Mouse (Mus musculus) cerebellum, adult 18-20 months (tissue): ENCODE results near the gene Elavl3.
A peak's percentile ranks its signal among the peaks of the same experiment; 100 is the strongest.

Experiments
- DNase-seq, 2 experiments: peaks; one replicate each; pipeline ENCODE4 v3.0.0; 2021

Gene Elavl3

DNA sequence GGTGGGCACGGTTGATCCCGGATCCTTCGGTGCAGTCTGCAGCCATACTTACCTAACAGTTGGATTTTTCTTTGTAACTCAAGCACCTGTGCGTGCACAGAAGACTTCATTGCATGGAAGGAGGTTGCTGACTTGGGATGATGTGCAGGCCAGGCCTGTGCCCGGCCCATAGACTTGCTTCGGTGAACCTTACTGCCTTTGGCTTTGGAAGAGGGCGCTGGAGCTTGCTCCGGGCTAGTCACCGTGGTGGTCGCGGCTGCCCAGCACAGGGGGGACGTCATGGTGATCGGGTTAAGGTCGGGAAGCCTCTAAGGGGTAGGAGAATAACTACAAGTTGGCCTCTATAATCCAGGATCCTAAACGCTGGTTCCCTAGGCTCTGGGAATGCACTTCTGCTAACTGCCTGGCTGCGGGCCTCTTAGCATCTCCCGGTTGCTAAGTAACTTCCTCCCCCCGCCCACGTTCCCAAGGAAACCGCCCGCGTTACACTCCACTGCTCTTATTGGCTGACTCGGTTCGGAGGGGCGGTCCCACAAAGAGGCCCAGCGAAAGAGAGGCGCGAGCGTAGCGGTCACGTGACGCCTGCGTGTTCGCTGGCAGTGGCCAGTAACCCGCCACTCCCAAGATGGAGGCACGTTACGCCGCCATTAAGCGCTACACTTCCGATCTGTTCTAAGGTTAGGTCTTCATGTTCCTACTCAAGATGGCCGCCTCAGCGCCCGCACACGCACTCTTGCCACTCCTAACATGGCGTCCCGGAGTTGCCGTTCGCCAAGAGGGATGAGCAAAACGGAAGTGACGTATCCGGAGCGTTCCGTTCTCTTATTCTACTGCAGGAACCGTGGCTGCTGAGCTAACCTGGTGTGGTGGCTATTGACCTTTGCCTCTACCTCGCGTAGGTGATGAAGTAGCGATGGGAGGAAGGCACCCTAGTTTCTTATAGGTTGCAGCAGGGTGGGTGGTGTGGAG lies 49.3 kb downstream of the Elavl3 start, which contains the start of the genes Ccdc151 and Prkcsh:
Gene Ccdc151, minus strand, starts transcription at position 441 of the 969 bp plus-strand sequence.
Gene Prkcsh, plus strand, starts transcription at position 613 of the 969 bp plus-strand sequence.
- peak; percentile 98 to 100 for DNase-seq

DNA sequence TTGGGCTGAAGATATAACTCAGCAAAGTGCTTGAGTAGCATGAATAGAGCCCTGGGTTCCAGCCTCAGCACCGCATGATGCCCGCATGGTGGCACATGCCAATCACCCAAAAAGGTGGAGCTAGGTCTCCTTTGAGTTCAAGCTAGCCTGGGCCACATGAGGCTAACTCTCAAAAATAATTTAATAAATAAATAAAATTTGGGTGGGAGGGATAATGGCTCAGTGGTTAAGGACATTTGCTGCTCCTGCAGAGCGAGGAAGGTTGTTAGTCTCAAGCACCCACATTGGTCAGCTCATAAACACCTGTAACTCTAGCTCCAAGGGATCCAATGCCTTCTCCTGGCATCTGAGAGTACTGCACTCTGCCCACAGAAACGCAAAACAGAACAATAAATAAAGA lies 50.2 kb downstream of the Elavl3 start:
- DNase-seq: no peak

DNA sequence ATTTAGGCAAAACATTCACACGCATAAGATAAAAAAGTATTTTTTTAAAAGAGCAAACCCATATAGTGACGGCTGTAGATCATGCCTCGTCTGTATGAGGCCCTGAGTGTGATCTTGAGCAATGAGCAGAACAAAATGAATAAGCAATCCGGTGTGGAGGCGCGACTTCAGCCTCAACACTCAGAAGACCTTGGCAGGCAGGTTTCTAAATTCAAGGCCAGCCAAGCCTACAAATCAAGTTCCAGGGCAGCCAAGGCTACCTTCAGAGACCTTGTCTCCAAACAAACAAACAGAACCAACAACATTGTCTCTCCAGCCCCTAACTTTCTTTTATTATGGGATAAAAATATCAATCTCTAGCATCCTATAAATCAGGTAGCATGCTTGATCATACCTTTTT lies 51.5 kb downstream of the Elavl3 start:
- no peak for DNase-seq

DNA sequence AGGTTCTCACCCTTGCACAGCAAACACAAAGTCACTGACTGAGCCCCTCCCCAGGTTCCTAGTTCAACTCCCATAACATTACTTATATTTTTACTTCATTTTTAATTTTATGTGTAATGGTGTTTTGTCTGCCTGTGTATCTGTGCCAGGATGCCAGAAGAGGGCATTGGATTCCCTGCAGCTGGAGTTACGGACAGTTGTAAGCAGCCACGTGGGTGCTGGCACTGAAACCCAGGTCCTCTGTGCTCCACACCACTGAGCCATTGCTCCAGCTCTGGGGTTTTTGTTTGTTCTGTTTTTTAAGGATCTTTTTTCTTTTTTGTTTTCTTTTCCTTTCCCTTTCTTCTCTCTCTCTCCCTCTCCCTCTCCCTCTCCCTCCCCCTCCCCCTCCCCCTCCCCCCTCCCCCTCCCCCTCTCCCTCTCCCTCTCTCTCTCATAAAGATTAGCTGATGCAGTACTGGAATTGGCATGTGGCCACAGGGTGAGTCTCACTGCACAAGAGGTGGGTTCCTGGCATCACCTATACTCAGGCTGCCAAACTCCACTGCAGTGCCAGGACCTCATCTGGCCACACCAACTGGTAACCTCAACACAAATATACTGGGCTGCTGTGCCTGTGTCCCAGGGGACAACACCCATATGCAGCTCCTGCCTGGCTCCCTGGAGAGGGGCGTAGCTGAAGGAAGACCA lies 55.5 kb downstream of the Elavl3 start:
- no peak for DNase-seq

DNA sequence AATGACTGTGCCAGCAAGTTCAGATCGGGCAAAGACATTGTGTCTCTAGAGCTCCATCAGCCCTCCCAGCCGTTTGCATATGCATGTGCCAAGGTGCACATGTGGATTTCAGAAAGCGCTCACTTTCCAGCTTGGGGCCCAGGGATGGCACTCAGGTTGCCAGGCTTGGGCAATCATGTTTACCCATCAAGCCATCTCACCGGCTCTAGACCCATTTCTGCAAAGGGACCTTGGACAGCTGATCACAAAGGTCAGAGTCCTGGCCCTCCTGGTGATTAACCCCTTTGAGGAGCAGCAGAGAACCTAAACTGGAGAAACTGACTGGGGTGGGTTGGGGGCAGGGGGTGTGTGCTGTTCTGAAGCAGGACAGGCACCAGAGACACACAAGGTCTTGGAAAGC lies 59.6 kb downstream of the Elavl3 start:
- no peak for DNase-seq

DNA sequence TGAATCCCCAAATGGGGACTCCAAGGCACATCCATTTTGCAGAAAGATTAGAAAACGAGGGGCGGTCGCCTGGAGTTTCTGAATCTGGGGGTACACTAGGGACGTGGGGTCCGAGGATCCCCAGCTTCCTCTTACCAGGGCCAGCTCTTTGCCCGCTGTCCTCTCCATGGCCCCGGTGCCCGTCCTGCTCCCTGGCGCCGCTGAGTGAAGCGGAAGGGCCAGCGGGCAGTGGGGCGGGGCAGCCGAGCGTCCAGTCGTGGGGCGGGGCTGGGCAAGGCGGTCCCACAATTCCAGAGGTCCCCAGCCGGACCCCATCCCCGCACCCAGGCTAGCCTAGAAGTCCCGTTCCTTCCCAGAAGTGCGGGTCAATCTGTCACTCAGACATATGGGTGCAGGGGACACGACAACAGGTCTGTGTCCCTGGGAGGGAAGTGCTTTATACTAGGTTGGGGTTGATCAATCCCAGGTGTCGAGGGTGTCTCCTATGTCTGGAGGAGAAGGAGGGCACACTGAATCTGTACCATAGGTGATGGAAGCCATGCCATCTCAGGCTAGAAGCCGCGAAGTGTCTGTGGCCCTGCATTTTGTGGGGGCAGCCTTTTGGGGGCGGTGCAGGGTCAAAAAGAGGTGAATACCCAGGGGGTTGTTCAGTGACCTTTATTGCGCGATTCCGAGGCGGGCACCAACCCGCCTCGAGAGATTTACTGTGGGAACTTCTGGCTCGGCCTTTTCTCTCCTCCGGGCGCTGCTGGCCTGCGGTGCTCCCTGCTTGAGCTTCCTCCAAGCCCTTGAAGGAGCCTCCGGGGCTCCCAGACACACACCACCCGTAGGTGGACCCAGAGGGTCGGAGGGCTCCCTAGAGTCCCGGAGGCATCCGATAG lies 62.4 kb downstream of the Elavl3 start, which contains the start of gene Rgl3:
Gene Rgl3, minus strand, starts transcription at position 217 of the 881 bp plus-strand sequence.
- peak; percentile 86 to 87 for DNase-seq

DNA sequence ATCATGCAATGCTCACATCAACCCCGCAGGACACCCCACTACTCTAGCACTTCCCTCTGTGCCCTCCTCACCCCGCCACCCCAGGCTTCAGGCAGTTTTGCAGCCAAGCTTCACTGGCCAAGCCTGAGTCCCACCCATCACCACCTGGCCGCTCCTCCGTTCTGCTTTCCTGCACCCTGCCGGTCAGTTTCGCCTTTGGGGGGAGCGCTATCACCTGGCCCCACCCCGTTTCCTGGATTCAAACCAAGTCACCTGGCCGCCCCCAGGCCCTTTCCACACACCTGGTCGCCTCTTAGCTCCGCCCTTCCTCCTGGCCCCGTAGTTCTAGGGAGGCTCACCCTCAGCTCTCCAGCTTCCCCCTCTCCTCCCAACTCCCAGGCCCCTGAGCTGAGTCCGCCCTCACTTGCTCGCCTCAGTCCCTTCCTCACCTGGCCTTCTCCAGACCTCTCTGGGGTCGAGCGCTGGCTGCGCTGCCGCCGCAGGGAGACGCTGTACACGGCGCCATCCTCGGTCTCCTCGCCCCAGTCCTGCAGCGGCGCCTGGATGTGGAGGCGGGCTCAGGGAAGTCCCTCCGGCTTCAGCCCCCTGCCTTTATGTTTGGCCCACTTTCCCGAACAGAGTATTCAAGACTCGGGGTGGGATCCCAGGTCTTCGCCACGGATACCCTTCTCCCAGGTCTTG lies 63.3 kb downstream of the Elavl3 start:
- peak; percentile 74 to 75 for DNase-seq

DNA sequence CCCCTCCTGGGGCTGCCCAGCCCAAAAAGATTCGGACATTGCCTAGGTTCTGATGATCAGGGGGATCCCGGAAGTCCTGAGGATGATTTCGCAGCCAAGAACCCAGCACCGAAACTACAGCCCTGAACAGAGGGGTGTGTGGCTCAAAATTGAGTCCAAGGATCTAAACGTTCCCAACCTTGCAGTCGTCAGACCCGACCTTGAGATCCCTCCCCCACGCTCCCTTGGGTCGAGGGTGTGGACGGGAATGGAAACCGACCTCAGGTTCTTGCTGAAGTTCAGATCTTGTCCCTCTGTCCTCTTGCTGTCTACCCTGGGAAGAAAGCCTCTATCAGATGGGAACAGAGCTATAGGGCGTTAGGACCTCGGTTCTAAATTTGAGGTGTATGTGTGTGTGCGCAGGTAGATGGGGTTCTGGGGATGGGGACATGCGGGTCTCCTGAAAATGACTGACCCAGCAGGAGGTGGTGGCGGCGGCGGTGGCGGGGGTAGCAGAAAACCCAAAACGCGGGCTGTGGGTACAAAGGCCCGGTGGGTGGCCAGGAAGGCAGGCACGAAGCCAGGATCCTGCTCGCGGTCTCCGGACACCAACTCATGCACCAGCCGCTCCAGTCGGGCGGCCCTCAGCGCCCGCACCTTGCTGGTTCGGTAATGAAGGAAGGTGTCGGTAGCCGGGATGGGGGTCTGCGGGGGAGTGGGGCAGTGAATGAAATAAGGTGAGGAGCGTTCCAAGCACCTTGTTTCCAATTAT lies 64.1 kb downstream of the Elavl3 start:
- DNase-seq: peak; percentile 70 to 81

DNA sequence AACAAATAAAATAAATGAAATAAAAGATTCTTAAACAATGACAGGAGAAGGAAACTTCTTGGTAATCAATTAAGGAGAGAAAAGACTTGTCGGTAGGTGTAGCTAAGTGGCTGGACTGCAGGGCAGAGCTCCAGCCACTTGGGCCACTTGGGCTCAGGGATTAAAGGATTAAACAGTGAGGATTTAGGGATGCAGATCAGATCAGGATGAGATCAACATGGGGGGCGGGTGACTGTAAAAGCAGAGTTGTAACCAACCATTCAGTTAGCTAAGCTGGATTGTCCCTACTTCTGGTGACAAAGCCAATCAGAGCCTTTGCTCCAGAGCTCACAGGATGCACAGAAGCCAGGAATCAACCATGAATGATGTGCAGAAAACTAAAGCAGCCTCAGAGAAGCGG lies 67.9 kb downstream of the Elavl3 start:
- no peak for DNase-seq

DNA sequence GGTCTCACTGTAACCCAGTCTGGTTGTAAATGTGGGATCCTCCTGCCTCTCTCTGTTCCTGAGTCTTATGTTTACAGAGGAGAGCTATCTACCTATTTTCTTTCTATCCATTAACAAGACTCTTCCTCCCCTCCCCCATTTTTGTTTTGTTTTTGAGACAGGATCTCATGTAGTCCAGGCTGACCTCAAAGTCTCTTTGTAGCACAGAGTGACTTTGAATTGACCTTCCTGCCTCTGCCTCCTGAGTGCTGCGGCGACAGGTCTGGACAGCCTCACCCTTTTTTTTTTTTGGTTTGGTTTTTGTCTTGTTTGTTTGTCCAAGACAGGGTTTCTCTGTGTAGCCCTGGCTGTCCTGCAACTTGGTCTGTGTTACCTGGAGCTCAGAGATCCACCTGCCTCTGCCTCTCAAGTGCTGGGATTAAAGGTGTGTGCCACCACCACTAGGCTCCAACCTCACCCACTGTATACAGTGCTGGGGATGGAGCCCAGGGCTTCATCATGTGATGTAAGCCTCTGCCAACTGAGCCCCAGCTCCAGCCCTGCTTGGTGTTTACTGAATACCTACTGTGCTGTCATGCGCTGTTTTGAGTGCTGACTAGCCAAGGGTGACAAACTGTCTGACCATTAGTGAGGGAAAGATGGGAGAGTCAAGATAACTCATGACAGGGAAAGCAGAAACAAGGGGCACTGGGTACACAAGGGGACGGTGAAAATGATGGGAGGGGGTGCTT lies 73.3 kb downstream of the Elavl3 start:
- no peak for DNase-seq

DNA sequence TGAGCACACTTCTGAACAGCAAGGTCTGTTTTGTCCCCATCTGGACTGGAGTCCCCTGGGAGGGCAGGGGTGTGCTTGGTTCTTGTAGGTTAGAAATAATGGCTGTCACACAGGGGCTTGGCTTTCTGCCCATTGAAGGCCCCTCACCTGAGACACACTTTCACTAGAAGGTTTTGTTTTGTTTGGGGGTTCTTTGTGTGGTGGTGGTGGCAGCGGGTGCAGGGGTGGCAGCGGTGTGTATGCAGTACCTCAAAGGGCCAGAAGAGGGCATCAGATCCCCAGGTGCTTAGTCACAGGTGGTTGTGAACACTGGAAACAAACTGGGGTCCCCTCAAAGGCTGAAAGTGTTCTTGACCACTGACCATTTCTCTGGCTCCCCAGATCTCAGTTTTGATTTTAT lies 73.9 kb downstream of the Elavl3 start:
- peak; percentile 60 to 74 for DNase-seq

DNA sequence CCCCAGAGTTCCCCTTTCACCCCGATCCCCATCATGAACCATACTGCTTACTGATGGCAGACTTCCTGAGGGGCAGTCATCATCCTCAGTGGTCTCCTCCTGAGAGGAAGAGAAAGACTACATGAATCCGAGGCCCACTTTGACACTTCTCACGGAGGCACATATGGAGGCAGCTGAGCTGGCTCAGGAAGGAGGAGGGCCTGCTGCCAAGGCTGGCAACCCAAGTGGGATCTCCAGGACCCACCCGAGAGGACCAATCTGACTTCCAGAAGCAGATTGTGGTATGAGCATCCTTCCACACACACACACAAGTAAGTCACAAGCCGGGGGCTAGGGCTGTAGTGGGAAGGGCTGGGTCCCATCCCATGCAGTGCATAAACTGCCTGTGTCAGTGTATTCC lies 74.5 kb downstream of the Elavl3 start:
- no peak for DNase-seq

DNA sequence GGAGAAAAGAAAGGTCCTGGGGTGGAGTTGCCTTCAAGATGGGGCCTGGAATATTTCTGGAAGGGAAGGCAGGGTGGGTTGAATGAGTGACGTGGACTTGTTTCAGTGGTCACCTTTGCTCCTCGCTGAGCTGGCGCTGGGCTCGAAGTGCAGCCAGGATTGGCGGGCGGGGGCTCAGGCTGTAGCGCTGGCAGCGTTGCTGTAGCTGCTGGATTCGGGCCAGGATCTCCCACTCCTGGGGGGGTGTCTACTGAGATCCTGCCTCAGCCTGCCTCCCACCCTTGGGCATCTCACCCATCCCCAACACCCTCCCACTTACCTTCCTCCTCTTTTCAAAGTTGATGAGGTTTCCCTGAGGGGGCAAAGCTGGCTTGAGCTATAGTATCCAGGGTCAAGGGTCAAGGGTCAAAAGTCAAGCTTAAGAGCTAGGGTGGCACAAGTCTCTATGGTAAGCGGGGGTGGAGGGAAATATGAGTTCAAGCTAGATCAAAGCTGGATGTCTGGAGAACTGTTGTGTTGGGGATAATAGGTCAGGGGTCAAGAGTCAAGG lies 75.1 kb downstream of the Elavl3 start:
- no peak for DNase-seq

DNA sequence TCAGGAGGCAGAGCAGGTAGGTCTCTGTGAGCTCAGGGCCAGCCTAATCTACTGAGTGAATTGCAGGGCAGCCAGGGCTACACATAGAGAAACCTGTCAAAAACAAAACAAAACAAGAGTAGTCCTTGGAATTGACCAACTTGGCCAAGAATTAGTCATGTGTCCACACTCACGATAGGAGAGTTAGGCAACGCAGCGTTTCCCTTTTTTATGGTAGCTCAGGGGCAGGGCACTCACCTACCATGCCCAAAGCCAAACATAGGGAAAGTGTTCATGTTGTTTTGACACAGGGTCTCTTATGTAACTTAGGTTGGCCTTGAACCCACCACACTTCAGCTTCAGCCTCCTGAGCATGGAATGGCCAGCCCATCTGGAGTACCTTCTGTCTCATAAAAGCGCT lies 82.5 kb downstream of the Elavl3 start:
- no peak for DNase-seq

DNA sequence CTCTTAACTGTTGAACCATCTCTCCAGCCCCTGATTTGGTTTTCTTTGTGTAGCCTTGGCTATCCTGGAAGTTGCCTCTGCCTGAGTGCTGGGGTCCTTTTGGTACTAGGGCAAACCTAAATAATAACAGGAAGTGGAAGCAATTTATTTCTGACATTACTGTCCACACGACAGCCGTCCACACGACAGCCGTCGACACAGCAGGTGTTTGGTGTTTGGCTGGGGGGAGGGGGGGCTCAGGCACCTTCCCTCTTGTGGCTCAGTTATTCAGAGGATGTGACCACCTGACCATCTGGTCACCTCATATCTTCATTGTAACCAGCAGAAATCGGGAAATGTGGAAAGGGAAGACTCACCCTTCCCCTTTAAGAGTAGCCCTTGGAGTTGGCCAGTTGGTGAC lies 82.9 kb downstream of the Elavl3 start:
- no peak for DNase-seq
